Mouse (Mus musculus) midbrain, embryonic 14.5 days (tissue): Measurements from ENCODE around the gene Ppfia3. TPM values are rescaled to one million over a fixed set of nuclear protein-coding genes. Genes with fewer than 3 reads are reported as not detected.

ENCODE experiments used
- ATAC-seq: fragments of 200-750 bp; cut with Nextera tagmentation; 2 replicates; pipeline ENCODE4 v1.8.0; 2017; ENCODE audit warnings: moderate number of reproducible peaks, moderate library complexity; ENCODE audit not compliant: low FRiP score, low TSS enrichment
- DNase-seq: peaks from one replicate; pipeline ENCODE4 v3.0.0-alpha.2; 2015
- H3K27ac ChIP-seq: fragments of 300-500 bp; sonication (generic); replicated peaks from 2 replicates; pipeline ENCODE4 v1.5.1; 2014; ENCODE audit warnings: mild to moderate bottlenecking, low read depth, low read length, moderate library complexity
- H3K27me3 ChIP-seq: fragments of 300-500 bp; sonication (generic); 2 replicates; pipeline ENCODE4 v1.6.1; 2014; ENCODE audit warnings: low read length, control low read depth, mixed read lengths; ENCODE audit not compliant: control insufficient read depth, insufficient read depth
- H3K36me3 ChIP-seq: fragments of 300-500 bp; sonication (generic); 2 replicates; pipeline ENCODE4 v1.6.1; 2014; ENCODE audit warnings: low read length, control low read depth; ENCODE audit not compliant: control insufficient read depth, insufficient read depth
- H3K4me1 ChIP-seq: fragments of 300-500 bp; sonication (generic); 2 replicates; pipeline ENCODE4 v1.6.1; 2014; ENCODE audit warnings: mild to moderate bottlenecking, antibody characterized with exemption, low read length, control low read depth; ENCODE audit not compliant: control insufficient read depth, insufficient read depth
- H3K4me2 ChIP-seq: fragments of 300-500 bp; sonication (generic); 2 replicates; pipeline ENCODE4 v1.6.1; 2014; ENCODE audit warnings: mild to moderate bottlenecking, low read length, moderate library complexity
- H3K4me3 ChIP-seq: fragments of 300-500 bp; sonication (generic); replicated peaks from 2 replicates; pipeline ENCODE4 v1.5.1; 2014; ENCODE audit warnings: low read depth, low read length
- H3K9ac ChIP-seq: fragments of 300-500 bp; sonication (generic); replicated peaks from 2 replicates; pipeline ENCODE4 v1.6.1; 2014; ENCODE audit warnings: mild to moderate bottlenecking, low read length, moderate library complexity
- H3K9me3 ChIP-seq: fragments of 300-500 bp; sonication (generic); 2 replicates; pipeline ENCODE4 v1.6.1; 2016; ENCODE audit warnings: low read length, control low read depth, mixed read lengths; ENCODE audit not compliant: control insufficient read depth
- WGBS: fragments of 180-500 bp; shearing (Covaris S2); extraction: QIAGEN DNeasy Blood & Tissue Kit; methylation state at CpG from one replicate; pipeline ENCODE4 v1.1.7; 2014; 5-methylcytosine and 5-hydroxymethylcytosine counted together
- polyA plus RNA-seq: library from polyadenylated mRNA; unstranded; fragments of >200 nt; fragmentation: Nextera tagmentation; extraction: Ambion mirVana; gene quantifications from 2 replicates; pipeline ENCODE4 v1.2.1, GENCODE M21; 2014

The Ppfia3 gene
- polyA plus RNA-seq, 1 experiment from 2014 or later: 26.9 TPM

DNA sequence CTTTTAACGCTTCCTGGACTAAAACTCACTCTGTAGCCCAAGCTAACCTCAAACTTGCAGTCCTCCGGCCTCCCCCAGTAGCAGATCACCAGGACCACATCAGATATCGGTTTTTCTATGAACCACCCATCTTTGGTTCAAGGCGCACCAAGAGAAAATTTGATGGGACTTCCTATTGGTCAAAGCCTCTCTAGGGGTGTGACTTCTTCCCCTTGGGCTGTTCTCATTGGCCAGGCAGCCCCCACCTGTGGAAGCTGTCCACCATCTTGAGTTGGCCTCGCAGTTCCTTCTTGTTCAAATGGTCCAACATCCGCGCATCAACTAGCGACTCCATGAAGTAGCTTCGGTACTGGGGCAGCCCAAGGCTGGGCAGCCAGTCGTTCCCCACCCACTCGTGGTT lies 24.7 kb downstream of the Ppfia3 start:
- H3K36me3 ChIP-seq: peaks cover 28% of the 10 kb centered on the region
- ATAC-seq: no peak
- H3K9ac ChIP-seq: no peak overlapping the region
- no peak overlapping the region for H3K27ac ChIP-seq
- peaks cover 28% of the 10 kb centered on the region for H3K4me1 ChIP-seq
- no peak overlapping the region for H3K4me2 ChIP-seq
- H3K4me3 ChIP-seq: no peak overlapping the region
- peaks cover 8% of the 10 kb centered on the region; the same call in 1 of the 2 replicates for H3K27me3 ChIP-seq
- WGBS: 89% methylated on average over 11 of the region's 11 CpGs
- no peaks in the 10 kb centered on the region for H3K9me3 ChIP-seq
- no peak for DNase-seq

DNA sequence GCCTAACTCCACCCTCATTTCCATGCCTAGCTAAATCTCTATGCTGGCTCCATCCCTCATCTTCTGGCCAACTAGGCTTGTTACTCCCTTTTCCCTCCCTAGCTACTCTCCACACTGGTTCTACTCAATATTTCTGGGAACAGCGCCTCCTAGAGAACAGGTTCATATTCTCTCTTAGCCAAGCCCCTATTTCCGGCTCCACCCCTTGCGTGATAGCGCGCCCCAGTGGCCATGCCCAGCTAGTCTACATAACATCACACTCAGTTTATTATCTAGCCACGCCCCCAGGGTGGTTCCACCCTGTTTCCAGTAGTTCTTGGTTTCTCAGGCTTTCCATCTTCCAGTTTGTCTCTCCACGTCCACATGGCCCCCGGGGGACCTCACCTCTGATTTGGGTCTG lies 25.5 kb downstream of the Ppfia3 start:
- Histone ChIP-seq H3K27ac (no peak overlapping the region), H3K36me3 (peaks cover 20% of the 10 kb centered on the region), H3K9ac (no peak overlapping the region), H3K4me3 (no peak overlapping the region), H3K27me3 (peaks cover 8% of the 10 kb centered on the region; the same call in 1 of the 2 replicates), H3K4me2 (no peak overlapping the region), H3K4me1 (peaks cover 28% of the 10 kb centered on the region), H3K9me3 (no peaks in the 10 kb centered on the region)
- no peak for ATAC-seq
- DNase-seq: peak; percentile 74
- WGBS: 5% methylated on average over 8 of the region's 8 CpGs

DNA sequence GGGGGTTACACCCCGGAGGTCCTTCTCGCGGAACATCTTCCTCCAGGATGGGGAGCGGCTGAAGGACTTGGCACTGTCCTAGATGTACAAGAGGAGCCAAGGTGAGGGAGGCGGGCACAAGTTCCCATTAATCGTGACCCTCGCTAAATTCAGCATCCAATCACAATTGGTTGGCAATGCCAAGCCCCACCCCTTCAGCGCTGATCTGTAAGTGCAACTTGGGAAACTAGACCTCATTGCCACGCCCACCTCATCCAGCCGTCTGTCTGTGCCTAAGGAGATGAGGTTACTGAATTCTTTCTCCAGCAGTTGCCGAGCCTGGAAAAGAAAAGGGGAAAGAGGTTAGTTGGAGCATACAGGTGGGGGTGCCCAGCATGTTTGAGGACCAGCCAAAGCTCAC lies 26.1 kb downstream of the Ppfia3 start:
- Histone ChIP-seq H3K27me3 (peaks cover 8% of the 10 kb centered on the region; the same call in 1 of the 2 replicates), H3K9me3 (no peaks in the 10 kb centered on the region), H3K36me3 (peaks cover 14% of the 10 kb centered on the region), H3K4me3 (peak overlapping the region; percentile 45; the same call in 1 of the 2 replicates), H3K9ac (no peak overlapping the region), H3K27ac (no peak overlapping the region), H3K4me2 (peak overlapping the region; percentile 84), H3K4me1 (peaks cover 28% of the 10 kb centered on the region)
- no peak for ATAC-seq
- 3% methylated on average over 11 of the region's 11 CpGs for WGBS
- DNase-seq: peak; percentile 43

DNA sequence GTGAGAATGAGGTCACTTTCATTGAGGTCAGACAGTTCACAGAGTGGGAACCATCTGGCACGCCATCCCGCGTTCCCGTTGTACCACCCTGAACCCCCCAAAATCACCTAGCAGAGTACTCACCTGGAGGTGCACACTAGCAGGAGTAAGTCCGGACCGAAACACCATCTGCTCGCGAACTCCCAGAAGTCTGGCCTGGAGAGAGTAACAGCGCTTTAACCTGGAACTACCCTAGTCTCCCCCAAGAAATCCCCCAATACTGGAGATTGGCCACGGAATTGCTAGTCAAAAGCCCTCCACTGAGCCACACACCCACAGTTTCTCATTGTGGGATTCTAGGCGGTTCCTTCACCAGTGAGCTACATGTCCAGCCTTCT lies 26.8 kb downstream of the Ppfia3 start:
- Histone ChIP-seq H3K36me3 (peaks cover 9% of the 10 kb centered on the region), H3K4me2 (peak overlapping the region; percentile 84), H3K27ac (0 out of 2 replicates have a peak overlapping the region, but pooled peaks have one; percentile 37), H3K4me1 (peaks cover 28% of the 10 kb centered on the region), H3K9ac (no peak overlapping the region; the same call in 1 of the 2 replicates), H3K4me3 (peak overlapping the region; percentile 45), H3K9me3 (no peaks in the 10 kb centered on the region), H3K27me3 (peaks cover 8% of the 10 kb centered on the region; the same call in 1 of the 2 replicates)
- ATAC-seq (no peak), DNase-seq (no peak)
- 2% methylated on average over 11 of the region's 11 CpGs for WGBS

DNA sequence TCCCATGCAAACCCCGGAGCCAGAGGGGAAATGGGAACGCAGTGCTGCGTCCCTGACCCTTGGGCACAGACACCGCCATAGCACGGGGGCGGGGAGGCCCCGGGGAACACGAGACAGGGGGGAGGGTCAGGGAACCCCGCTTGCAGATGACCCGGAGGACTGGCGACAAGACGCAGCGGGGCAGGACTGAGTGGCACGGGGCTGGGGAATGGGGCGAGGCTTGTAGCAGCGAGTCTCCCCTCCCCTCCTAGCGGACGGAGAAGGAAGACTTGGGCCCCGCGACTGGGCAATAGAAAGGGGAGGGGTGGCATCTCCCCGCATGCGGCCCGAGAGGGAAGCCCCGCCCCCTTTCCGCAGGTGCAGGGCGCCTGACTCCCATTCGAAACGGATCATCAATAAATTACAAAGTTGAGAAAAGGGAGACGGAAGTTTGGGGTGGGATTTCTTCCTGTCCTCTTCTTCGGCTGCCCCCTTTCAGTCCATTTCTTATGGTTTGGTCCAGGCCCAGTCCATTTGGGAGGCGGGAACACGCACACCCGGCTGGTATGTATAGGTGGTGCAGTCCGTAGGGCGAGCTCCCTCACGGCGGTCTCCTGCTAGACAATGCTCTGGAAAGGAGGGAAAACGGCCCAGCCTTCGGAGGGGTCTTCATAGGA lies 27.3 kb downstream of the Ppfia3 start:
- Histone ChIP-seq H3K36me3 (peaks cover 4% of the 10 kb centered on the region; the same call in 1 of the 2 replicates), H3K27me3 (peaks cover 8% of the 10 kb centered on the region; the same call in 1 of the 2 replicates)

DNA sequence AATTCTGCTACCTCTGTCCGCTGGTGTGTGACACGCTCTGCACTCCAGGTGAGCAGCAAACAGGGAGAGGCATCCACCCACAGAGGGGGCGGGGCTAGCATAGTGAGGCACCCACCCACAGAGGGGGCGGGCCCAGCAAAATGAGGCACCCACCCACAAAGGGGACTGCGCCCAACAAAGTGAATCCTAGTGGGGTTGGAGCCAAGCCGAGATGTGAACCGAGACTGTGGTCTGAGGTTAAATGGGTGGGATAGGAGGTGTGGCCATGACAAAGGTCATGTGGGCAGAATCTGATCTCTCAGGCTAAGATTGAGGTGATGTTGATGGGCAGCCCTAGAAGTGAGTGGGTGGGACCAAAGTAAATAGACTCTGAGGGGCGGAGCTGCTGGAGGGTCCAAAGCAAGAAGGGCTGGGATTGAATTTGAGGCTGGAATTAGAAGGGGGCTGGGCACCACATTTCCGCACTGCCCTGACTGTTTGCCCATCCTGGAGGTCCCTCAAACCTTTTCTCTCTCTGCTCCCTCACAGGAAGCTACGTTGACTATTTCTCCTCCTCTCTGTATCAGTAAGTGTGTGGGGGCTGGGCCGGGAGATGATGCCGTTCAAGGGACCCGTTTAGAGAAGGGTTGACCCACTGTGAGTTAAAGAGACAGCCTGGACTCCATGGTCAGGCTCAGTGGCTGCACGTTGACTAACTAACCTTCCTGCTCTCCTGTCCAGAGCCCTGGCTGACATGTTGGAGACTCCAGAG lies 28.5 kb downstream of the Ppfia3 start:
- H3K4me3 ChIP-seq: no peak overlapping the region
- no peak overlapping the region for H3K27ac ChIP-seq
- DNase-seq (peak; percentile 19), ATAC-seq (no peak)
- WGBS: 5% methylated on average over 14 of the region's 14 CpGs
- peaks cover 8% of the 10 kb centered on the region; the same call in 1 of the 2 replicates for H3K27me3 ChIP-seq
- peaks cover 28% of the 10 kb centered on the region for H3K4me1 ChIP-seq
- H3K4me2 ChIP-seq: peak overlapping the region; percentile 84
- H3K36me3 ChIP-seq: peaks cover 2% of the 10 kb centered on the region; the same call in 1 of the 2 replicates
- no peaks in the 10 kb centered on the region for H3K9me3 ChIP-seq
- no peak overlapping the region for H3K9ac ChIP-seq

More for the DNA sequence above, 27.3 kb downstream of the Ppfia3 start:
- under 1% methylated on average over 37 of the region's 39 CpGs for WGBS
- Histone ChIP-seq H3K4me3 (peak overlapping the region; percentile 45), H3K4me2 (peak overlapping the region; percentile 84), H3K9me3 (no peaks in the 10 kb centered on the region), H3K27ac (peak overlapping the region; percentile 66), H3K4me1 (peaks cover 28% of the 10 kb centered on the region), H3K9ac (peak overlapping the region; percentile 58)
- ATAC-seq: peak; percentile 77
- peak; percentile 84 for DNase-seq

DNA sequence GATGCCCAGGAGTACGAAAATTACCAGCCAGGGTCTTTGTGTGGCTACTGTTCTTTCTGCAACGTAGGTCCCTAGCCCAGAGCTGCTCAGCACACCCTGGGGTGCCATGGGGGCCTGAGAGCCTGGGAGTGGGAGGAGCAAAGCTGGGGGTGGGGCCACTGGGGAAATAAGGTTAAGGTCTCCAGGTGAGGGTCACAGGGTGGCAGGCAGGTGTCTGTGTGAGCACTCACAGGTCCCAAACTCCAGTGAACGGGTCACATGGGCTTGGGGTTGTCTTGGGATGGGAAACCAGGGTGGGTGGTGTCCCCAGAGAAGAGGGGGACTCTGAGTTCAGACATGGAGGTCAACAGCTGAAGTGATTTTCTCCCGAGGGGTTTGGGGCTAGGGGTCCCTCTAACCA lies 29.4 kb downstream of the Ppfia3 start:
- no peak overlapping the region for H3K27ac ChIP-seq
- 18% methylated on average over 4 of the region's 4 CpGs for WGBS

DNA sequence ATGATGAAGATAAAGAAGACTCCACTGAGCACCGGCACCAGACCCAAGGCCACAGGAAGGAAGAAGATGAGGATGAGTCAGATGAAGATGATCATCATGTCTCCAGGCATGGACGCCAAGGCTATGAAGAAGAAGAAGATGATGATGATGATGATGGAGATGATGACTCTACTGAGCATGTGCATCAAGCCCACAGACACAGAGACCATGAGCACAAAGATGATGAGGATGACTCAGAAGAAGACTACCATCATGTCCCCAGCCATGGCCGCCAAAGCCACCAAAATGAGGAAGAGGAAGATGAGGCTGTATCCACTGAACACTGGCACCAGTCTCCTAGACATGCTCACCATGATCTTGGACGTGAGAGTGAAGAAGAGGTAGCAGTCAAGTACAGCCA lies 30.5 kb downstream of the Ppfia3 start:
- H3K27me3 ChIP-seq: peaks cover 8% of the 10 kb centered on the region; the same call in 1 of the 2 replicates
- no peak overlapping the region for H3K4me2 ChIP-seq

More for the DNA sequence above, 29.4 kb downstream of the Ppfia3 start:
- no peaks in the 10 kb centered on the region for H3K9me3 ChIP-seq
- no peak overlapping the region for H3K9ac ChIP-seq
- DNase-seq: no peak
- H3K4me2 ChIP-seq: no peak overlapping the region
- no peak overlapping the region for H3K4me3 ChIP-seq
- H3K4me1 ChIP-seq: peaks cover 28% of the 10 kb centered on the region
- no peaks in the 10 kb centered on the region; the same call in 1 of the 2 replicates for H3K36me3 ChIP-seq
- H3K27me3 ChIP-seq: peaks cover 8% of the 10 kb centered on the region; the same call in 1 of the 2 replicates
- ATAC-seq: no peak

More for the DNA sequence above, 30.5 kb downstream of the Ppfia3 start:
- Histone ChIP-seq H3K4me1 (peaks cover 28% of the 10 kb centered on the region), H3K36me3 (no peaks in the 10 kb centered on the region; the same call in 1 of the 2 replicates), H3K9me3 (no peaks in the 10 kb centered on the region), H3K27ac (no peak overlapping the region), H3K4me3 (no peak overlapping the region), H3K9ac (no peak overlapping the region)
- DNase-seq (no peak), ATAC-seq (no peak)
- WGBS: 94% methylated on average over 4 of the region's 4 CpGs
